Mouse (Mus musculus) heart, adult 9 months (tissue): Measurements from ENCODE around the gene Hvcn1.
A peak's percentile ranks its signal among the peaks of the same experiment; 100 is the strongest.

Experiments
- DNase-seq, 2 experiments: peaks; one replicate each; pipeline ENCODE4 v3.0.0; 2022; ENCODE audit warnings: low spot score in 2 of 2

Hvcn1 gene

DNA sequence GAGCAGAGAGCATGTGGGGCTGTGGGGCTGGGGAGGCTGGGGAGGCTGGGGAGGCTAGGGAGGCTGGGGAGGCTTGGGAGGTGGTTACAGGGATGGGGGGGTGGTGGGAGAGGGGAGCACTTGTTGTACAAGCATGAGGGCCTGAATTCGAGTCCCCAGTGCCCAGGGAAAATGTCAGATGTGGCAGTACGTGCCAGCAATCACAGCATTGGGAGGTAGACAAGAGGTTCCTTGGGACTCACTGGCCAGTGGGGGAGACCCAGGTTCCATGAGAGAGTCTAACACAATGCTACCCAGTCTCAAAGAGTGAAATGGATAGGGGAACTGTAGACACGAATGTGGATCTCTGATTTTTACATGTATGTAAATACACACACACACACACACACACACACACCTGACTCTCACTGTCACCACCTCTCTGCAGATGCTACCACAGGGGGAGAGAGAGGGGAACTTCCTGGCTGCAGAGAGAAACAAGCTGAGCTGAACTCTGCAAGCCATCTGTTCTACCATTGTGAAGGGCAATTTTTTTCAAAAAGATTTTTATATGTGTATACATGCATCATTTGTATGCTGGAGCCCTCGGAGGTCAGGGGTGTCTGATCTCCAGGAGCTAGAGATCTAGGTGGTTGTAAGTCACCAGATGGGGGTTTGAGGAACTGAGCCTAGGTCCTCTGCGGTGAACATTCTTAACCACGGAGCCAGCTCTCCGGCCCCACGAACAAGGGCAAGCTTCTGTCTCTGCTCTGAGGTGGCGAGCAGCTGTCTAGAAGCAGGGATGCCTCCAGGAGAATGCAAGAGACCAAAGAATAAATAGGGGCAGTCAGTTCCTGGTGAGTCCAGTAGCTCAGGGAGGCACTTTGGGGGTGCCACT is 28.0 kb downstream of the Hvcn1 start:
- DNase-seq: no peak

- DNase-seq: no peak
Observed at GRCm38 (mm10) chr5:122235196-122235836, 28.7 kb downstream of the Hvcn1 start.

DNA sequence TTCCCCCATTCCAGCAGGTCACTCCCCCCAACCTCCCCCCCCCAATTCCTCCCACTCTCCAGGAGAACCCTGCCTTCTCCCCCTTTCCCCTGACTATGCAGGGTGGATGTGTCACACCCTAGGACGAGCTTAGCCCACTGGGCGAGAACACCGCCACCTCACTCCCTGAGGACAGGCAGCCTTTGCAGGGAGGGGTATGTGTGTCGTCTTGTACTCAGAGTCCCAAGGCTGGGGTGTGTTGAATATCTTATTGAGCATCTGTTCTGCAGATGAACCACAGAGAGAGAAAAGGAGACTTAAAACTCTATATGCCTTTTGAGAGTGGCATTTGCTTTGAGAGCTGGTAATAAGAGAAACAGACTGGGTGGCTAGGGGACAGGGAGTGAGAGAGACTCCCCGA is 30.6 kb downstream of the Hvcn1 start:
- DNase-seq: no peak

- DNase-seq: no peak
Observed at GRCm38 (mm10) chr5:122239618-122240017, 33.0 kb downstream of the Hvcn1 start.

DNA sequence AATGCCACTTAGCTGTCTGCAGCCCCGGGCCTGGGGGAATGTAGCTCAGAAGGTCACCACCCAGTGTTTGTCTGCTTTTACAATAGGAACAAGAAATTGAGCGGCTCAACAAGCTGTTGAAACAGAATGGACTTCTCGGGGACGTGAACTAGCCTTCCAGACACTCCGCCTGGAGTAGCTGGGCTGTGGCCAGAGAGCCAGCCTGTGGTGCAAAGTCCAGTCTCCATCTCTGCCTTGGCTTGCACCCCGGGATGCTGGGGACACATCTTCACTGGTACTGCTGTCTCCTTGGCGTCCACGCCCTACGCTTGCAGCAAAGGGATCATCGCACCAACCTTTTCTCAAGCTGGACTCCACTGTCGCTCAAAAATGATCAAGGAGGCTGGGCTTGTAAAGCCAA is 33.9 kb downstream of the Hvcn1 start:
- DNase-seq: no peak

GRCm38 (mm10) chr5:122240989-122241388 is 34.4 kb downstream of the Hvcn1 start:
- DNase-seq: no peak

DNA sequence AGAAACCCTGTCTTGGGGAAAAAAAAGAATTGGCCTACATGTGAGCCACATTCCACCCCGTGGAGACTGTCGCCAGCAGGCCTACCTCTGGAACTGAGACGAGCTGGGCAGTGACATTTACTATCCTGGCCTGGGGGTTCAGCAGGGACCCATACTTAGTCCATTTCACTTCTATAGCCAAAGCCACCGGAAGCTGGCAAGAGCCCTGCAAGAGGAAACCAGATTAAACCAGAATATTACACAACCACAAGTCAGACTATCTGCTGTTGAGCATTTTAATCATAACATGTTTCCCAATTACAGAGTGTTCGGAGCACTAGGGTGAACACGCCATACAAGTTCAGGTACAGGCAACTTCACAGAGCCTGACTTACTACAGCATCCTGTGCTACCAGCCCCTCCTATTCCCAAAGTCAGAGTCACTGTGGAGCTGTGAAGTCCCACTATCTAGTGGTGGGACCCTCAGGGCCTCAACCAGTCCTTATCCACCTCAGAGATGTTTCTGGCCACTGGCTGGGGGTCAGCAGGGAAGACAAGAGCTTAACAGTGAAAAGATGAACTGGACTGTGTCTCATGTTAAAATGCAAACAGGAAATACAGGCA is 36.0 kb downstream of the Hvcn1 start:
- peak; percentile 40 to 49 for DNase-seq

DNA sequence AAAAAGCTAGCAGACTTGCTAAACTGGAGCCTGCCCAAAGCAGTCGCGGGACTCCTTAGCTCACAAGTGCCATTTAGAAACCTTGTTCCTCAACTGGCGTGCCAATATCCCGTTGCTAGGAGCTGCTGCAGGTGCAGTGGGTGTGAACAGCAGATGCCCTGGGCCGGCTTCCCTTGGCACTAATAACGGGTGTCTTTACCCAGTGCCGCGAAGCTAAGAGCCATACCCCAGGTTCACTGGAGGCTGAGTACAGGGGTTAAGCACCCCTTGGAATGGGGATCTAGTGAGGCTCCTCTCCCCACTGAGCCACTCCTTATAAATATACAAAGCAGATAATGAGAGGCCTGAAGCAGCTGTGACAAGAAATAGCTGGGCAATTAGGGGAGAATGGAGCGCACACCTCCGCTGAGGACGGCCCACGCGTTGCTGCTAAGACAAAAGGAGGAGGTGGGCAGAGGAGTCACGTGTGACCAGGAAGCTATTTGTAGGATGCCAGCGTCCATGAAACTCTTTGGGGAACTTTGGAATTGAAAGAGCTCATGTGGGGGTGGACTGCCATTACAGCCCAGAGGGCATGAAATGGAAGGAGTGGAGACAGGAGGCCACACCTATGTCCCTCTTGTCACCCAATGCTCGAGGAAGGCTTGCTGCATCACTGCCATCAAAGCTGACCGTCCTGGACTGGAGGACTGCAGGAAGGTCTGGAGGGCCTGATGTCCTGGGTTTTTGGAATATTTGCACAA is 37.3 kb downstream of the Hvcn1 start:
- no peak for DNase-seq

- no peak for DNase-seq
Observed at GRCm38 (mm10) chr5:122245186-122245585, 38.6 kb downstream of the Hvcn1 start.

GRCm38 (mm10) chr5:122246547-122247167 is 40.1 kb downstream of the Hvcn1 start:
- DNase-seq: no peak

DNA sequence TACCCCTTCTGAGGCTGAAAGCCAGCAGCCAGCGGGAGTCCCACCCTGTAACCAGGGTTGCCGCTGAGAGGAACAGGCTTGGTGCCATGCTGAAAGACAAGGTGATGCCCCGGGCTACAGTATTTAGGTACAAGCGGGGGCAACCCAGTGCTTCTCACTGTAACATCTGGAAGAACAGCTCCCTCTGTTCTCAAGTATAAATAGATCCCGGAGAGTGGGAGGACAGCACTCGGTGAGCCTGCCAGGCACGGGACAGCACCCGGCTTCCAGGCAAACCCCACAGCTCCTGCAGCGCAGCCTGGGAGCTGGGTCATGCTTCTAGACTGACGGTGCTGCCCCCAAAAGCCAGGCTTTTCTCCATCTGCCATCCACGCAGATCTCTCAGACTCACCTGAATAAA is 40.9 kb downstream of the Hvcn1 start:
- DNase-seq: peak; percentile 45 to 50

GRCm38 (mm10) chr5:122247934-122248333 is 41.3 kb downstream of the Hvcn1 start:
- no peak for DNase-seq

GRCm38 (mm10) chr5:122249281-122249680 is 42.7 kb downstream of the Hvcn1 start:
- no peak for DNase-seq

DNA sequence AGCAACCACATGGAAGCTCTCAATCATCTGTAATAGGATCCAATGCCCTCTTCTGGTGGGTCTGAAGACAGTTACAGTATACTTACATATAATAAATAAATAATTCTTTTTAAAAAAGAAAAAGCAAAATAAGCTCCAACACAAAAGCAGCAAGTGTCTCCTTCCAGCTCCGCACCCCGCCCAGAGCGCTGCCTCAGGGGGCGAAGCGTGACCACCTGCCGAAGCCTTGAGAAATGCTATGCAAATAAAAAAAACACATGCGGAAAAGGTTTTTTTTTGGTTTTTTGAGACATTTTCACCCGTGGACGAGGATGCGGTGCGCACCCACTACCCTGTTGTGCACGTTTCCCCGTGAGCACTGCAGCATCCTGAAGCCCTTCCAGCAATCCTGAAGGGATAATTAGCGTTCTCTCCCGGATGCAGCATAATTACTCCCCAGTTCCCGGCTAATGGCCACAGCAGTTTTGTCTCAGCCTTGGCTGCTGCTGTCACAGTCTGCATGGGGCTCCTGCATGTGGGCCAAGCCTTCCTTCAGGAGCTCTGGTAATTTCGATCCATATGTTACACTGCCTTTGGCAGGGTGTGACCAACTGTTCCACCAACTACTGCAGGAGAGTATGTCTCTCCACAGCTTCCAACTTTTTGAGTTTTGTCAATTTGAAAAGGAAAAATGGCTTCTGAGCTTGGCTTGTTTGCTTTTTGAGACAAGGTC is 45.4 kb downstream of the Hvcn1 start:
- no peak for DNase-seq

- no peak for DNase-seq
Observed at GRCm38 (mm10) chr5:122258027-122258741, 51.6 kb downstream of the Hvcn1 start.

DNA sequence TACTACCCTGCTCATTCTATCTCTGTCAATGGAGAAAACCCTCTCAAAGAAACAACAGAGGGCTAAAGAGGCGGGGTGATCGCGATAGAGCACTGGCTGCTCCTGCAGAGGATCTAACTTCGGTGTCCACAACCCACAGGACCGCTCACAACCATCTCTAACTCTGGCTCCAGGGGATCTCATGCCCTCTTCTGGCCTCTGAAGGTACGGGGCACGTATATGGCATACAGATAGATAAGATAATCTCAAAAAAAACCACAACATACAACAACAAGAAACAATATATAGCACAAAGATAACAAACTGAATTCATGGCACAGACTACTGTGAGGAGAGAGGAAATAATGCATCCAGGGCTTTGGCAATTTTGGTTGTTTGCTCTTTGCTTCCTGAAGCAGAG is 55.5 kb downstream of the Hvcn1 start:
- DNase-seq: no peak

DNA sequence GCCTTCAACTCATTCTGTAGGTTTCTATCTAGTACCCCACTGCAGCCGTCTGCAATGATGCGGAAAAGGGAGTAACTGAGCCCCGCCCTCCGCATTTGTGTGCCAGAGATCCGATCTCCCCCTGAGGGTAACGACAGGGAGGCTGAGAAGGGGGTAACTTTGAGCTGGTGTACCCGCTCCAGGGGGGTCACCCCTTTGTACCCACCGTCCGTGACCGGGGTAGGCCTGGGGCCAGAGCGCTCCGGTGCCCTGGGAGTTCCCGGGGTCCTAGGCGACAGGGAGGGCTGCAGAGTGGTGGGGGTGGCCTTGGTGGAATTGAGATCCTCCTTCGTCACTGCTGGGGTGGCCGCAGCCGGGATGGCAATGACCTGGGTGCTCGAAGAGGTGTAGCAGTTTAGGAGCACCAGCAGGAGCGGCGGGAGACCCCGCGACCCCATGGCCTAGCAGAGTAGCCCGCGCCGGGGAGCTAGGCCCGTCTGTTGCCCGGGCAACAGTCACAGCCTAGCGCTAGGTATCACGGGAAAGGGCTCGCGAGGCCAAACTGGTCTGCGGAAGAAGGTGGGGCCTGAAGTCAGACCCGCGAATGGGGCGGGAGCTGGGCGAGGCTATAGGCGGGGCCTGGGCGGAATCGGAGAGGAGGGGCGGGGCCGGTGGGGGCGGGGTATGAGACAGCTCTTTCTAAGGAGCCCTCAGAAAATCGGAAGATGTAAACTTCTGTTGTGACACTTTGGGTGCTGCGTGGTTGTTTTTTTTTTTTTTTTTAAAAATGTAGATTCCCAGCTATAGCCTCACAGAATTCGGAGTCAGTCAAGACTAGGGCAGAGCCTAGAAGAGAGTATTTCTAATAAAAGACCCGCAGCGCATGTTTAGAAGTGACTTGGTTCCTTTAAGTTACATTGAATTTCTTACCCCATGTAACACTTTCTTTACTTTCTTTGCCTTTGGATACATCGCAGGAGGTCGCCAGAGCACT is 57.6 kb downstream of the Hvcn1 start, which contains the start of gene Tctn1:
Gene Tctn1, minus strand, starts transcription at position 528 of the 973 bp plus-strand sequence.
- DNase-seq: peak; percentile 84 to 87

DNA sequence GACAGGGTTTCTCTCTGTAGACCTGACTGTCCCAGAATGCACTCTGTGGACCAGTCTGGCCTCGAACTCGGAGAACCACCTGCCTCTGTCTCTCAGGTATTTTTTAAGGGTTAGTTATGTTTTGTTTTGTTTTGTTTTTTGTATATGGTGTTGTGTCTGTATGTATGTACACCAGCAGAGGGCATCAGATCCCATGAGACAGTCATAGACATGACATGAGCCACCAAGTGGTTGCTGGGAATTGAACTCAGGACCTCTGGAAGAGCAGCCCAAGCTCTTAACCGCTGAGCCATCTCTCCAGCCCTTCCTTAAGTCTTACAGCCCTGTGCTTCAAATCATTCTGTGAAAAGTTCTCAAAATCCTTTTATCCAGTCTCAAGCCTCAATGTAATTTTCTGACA is 58.6 kb downstream of the Hvcn1 start:
- no peak for DNase-seq

GRCm38 (mm10) chr5:122265942-122266341 is 59.3 kb downstream of the Hvcn1 start:
- no peak for DNase-seq
